Mouse (Mus musculus): ENCODE data around the gene Tmem56.

Tmem56 gene

DNA sequence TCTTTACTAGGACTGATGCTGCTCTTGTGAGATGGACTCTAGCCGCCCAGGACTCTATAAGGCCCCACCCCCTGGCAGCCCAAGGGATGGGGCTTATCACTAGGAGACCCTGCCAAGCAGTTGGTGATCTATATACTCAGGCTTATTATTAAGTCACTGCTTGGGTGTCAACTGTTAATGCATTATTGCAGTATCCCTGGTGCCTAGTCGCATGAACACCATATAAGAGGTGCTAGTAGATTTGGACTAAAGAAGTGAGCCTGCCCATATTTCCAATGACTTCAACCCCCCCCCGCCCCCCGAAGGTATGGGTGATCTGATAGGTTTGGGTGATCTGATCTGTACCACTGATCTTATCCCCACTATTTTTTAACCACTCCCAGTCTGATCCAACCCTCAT lies at the start of gene Tmem56:
Gene Tmem56 (minus strand): TSS at position 101 of the 400 bp plus-strand sequence.
- DNase-seq (ENCODE audit: low spot score in 2 of 2) = no peak

DNA sequence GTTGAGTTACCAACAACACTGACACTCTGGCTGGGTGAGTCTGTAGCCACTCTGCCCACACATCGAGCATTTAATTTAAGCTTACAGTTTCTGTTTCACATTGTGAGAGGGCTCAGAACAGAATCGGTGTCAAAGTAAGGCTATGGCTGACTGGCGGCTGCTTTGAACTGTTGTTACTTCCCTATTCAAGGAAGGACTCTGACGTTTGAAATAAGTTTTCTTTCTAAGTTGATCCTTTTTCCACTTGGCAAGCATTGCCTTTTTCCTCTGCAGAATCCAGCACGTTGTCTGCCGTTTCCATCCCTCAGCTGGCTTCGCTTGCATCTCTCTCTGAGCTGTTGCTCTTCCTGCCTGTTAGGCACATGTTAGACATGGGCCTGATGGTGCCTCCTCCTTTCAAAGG lies 47.3 kb upstream of the Tmem56 start:
- no peak for DNase-seq (ENCODE audit: low spot score in 2 of 2)

DNA sequence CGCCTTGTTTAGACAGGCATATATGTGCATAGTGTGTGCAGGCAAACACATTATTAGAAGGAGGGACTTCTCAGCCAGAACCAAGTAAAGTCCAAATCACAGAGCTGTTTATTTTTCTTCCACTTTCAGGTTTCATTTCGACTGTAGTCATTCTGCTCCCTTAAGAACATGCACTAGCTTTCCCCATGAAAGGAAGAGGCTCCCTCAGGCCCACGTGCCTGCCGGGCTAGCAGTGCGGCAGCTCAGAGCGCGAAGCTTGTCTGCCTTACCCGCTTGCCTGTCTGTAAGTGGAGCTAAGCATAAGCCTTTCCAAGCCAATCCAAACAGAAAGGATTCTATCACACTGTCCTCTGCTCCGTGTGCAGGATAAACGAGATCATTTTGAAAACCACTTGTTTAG lies 46.7 kb upstream of the Tmem56 start:
- DNase-seq (ENCODE audit: low spot score in 2 of 2) = no peak

DNA sequence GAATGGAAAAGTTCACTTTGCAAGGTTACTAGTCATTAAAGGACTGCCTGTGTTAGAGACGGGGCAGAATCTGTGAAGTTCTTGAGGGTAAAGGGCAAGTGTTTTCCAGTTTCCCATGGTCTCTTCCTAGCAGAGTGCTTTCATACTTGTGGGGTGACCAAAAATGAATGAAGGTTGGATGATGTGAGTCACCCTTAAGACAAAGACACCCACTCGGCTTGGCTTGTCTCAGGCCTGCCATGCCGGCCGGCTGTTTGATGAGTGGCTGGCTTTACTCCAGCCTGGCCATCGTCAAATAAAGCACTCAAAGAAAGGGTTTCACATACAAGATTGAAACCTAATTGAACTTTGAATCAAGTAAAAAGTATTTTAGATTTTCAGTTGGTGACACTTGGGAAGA lies 44.5 kb upstream of the Tmem56 start:
- DNase-seq (ENCODE audit: low spot score in 2 of 2) = no peak

DNA sequence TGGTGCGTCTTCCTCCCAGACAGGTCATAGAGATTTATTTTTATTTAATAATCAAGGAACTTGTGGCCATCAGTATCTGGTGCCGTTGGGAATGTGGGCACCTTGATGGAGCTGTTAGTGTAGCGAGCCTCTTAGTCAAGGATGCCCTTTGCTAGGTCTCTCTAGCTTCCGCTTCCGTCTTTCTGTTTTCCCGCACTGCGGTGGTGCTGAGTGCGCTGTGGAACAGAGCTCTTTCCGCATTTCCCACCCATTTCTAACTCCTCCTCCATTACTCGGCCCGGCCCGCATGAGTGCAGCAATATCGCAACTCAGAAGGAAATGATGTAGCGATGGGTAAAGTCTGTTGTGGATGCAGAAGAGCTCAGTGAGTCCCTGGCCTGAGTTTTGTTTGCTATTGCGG lies 40.5 kb upstream of the Tmem56 start:
- DNase-seq (ENCODE audit: low spot score in 2 of 2) = no peak

DNA sequence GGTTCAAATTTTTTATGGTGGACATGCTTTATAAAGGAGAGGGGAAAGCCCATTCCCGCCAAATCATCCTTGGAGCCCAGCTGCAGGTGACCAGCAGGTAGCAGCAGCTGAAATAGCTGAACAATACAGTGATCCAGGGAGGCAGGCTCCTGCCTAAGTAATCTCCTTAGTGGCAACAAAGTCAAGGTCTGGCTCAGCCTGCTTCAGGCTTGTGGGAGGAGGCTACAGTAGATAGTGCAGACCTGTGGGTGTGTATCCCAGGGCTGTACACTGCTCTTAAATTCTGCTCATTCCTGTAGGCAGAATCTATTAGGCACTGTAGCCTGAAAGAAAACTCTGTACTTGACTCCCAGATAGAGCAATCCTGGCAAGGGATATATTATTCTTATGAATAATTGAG lies 38.0 kb upstream of the Tmem56 start:
- DNase-seq (ENCODE audit: low spot score in 2 of 2) = no peak

DNA sequence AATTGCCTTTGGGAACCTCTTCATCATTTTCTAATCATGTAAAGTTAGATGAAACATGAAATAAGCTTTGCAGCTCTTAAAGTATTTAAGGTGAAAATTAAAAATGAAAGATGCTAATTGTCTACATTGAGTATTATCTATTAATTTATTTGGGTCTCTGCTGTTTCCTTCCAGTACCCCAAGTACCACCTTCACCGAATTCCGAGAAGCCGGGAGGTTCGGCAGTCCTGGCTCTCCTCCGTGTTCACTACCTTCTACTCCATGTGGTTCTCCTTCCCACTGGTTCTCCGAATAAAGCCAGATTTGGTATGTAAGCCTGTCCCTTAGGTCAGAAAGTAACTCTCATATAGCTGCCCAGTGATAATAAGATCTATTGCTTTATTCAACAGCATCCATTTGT lies 37.0 kb upstream of the Tmem56 start:
- no peak for DNase-seq (ENCODE audit: low spot score in 2 of 2)

DNA sequence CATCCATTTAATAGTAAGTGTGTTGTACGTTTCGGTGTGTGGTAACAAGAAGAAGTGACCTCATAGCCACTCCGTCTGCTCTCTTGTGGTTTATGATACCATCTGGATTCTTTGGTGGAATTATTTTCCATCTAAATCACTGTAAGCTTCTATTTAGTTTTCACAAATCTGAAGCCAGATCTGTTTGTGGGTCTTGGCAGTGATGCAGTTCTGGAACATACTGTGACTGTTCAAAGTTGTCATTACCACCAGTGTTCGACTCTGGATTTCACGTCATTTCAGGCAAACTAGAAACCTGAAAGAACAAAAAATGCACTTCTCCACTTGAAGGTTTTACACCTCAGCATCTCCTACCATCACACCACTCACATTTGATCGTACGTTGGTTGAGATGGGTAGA lies 32.6 kb upstream of the Tmem56 start:
- no peak for DNase-seq (ENCODE audit: low spot score in 2 of 2)

DNA sequence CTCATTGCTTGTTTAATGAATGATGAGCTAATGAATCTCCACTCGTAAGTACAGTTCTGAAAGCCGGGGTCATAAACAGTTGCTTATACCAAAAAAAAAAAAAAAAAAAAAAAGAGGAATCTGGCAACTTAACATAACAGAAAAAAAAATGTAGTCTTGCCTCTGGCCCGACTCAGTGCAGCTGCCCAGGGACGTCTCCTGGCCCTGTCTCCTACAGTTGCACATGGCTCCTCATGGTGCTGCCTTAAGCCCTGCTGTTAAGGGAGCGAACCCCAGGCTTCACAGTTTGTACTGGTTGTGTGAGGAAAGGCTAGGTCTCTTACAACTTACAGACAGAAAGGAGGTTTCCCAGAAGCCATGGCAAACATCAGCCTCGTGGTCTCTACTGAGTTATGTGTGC lies 31.3 kb upstream of the Tmem56 start:
- no peak for DNase-seq (ENCODE audit: low spot score in 2 of 2)

DNA sequence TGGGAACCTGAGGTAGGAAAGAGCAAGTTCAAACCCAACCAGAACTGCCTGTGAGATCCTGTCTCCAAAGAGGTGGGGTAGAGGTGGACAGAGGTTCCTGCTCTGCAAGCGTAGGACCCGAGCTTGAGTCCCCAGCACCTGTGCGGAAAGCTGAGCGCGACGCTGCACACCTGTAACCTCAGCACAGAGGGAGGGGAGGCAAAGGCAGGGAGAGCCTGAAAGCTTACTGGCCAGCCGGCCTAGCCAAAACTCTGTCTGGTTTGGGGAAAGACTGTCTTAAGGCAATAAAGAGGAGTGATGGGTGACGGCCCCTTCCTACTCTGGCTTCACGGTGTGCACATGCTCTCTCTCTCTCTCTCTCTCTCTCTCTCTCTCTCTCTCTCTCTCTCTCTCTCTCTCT lies 30.1 kb upstream of the Tmem56 start:
- no peak for DNase-seq (ENCODE audit: low spot score in 2 of 2)

DNA sequence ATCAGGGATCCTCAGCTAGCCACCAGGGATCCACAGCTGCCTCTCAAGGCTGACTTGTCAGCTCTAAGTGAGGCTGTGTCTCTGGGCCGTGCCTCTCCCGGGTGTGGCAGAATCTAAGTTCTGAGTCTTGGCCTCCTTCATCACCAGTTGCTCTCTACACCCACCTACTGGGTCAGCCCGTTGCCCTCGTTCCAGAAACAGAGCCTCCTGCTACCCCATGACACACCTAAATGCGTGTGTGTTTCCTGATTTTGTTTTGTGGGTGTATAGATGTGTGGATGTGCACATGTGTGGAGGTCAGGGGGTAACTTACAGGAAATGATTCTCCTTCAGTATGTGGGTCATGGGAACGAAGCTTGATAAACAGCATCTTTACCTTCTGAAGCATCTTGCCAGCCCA lies 29.5 kb upstream of the Tmem56 start:
- no peak for DNase-seq (ENCODE audit: low spot score in 2 of 2)

DNA sequence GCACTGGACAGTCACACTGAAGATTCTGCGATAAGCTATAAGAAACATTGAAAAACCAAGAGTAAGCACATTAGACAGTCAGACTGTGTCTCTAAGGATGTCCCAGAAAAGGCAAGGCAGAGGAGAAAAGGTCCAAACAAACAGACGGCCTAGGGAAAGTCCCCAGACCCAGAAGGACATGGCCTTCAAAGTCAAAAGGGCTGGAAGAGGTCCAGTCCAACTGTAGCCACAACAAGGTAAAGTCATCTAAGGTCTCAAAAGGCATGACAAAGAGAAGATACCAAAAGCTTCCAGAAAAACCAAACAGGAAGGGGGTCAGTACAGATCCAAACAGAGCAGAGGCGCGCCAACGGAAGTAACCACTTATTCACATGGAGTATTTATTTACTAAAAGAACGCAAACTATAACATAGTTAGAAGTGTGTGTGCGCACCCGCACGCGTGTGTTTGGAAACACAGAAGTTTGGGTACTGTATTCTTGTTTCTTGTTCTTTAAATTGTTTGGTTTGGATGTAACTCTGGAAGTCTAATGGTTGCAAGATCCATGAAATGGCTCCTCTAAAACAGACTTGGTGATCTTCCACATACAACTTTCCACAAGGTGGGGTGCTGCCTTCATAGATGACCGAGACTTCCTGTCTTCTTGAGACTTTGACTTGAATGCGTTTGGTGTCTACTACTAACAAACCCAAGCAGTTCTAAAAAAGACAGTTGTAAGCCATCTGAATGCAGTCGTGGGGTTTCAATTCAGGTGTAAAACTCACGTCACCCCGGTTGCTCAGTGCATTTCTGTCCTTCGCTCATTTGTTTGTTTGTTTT lies 27.2 kb upstream of the Tmem56 start:
- no peak for DNase-seq (ENCODE audit: low spot score in 2 of 2)

DNA sequence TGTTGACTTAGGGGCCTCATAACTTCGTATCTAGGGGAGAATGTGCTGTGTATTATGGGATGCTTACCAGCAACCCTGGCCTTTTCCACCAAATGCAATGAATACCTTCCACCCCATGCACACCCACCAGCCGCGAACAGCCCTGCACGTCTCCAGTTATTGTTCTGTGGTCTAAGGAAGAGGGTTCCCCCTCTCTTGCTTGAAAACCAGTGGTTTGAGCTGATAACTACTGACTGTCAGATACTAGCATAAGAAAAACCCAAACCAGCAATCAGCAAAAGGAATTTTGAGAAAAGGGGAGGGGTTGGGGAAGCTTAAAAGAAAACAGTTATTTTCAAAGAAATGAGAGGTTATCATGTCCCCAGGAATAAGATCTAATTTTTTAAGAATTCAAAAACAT lies 26.5 kb upstream of the Tmem56 start:
- no peak for DNase-seq (ENCODE audit: low spot score in 2 of 2)

DNA sequence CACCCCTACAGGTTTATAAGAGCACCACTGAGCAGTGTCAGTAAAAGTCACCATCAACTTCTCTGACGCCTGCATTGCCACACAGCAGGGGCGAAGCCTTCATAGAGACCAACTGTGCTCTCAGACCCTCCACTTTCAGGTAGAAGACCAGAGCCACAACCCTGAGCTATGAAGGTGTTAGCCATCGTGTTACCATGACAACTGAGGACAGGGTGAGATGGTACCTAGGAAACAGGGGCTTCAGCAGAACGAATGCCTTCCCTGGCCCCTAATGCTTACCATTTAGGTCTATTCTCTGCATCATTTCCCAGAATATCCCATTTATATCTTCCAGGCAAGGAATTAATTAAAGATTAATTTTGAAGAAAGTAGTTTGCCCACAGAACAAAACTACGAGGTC lies 26.0 kb upstream of the Tmem56 start:
- no peak for DNase-seq (ENCODE audit: low spot score in 2 of 2)

DNA sequence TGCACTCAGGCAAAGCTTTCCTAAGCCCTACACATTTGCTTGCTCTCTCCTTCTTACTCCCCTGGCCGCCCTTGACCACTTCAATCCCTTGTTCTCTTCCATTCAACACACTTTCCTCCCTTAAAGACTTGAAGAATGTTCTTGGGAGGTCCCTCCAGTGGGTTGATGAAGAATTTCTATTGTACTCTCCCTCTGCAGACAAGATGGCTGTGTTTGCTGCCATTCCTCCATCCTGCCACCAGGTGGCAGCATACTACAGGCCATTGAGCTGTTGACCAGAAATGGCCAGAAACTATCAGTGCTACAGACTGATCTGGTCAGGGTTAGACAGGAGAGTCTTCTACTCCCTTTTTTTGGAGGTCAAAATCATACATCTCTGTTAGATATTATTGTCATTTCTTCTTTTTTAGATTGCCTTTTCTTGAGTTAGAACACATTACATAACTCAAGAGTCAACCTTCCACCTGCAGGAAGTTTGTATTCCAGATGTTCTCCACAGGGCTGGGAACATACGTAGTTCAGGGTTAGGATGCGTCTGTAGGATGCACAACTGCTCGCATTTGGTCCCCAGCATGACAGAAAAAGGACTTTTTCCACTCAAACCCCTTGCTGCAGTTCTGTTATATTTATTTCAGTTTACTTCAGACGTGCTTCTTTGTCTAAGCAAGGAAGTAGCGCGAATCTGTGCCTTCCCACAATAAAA lies 24.8 kb upstream of the Tmem56 start:
- DNase-seq (ENCODE audit: low spot score in 2 of 2) = peak; percentile 40 to 72

DNA sequence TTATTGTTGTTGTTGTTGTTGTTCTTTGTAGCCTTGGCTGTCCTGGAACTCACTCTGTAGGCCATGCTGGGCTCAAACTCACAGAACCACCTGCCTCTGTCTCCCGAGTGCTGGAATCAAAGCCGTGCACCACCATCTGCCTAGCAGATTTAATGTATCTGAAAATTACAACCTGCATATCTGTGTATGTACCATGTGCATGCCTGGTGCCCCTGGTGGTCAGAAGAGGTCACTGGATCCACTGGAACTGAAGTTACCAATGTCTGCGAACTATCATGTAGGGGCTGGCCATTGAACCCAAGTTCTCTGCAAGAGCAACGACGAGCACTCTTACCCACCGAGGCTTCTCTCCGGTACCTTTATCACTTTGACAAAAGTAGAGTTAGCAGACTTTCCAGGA lies 23.7 kb upstream of the Tmem56 start:
- DNase-seq (ENCODE audit: low spot score in 2 of 2) = no peak

DNA sequence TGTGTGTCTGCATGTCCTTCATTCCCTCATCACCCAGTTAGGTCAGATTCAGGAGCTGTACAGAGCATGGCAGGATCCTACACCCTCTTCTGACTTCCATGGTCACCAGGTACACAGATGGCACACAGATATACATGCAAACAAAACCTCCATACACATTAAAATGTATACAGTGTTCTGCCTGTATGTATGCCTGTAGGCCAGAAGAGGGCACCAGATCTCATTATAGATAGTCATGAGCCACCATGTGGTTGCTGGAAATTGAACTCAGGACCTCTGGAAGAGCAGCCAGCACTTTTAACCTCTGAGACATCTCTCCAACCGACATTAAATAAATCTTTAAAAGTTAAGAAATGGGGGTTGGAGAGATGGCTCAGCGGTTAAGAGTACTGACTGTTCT lies 11.3 kb upstream of the Tmem56 start:
- DNase-seq (ENCODE audit: low spot score in 2 of 2) = no peak

DNA sequence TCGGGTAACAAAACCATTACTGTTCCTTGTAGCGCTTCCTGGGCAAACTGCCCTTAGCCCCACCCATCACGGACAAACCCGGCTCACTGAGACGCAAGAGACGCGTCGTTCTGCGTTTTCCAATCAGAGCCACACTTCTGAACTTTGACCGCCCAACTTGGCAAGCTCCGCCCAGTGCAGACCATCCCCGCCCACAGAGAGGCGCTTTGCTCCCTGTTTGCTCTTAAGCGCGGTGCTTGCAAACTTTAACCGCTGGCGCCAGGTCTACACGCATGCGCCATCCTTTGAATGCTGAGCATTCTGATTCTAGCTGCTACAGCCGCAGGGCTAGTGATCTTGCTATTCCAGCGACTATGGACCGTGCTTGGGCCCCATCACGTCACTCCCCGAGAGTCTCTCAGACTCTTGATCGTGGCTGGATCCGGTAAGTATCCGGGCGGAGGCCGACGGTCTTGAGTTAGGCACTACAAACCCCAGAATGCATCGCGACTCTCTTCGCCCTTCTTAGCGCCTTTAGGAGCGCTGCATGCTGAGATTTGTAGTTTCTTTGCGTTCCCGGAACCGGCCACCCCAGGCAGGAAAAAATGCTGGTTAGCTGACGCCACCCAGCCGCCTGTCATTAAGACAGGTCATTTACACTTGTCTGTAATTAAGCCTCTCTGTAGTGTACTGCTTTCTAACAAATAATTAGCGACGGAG lies 8.8 kb upstream of the Tmem56 start, which contains the start of gene Alg14:
Gene Alg14 (plus strand): TSS at position 214 of the 699 bp plus-strand sequence.
- DNase-seq (ENCODE audit: low spot score in 2 of 2) = peak; percentile 95

DNA sequence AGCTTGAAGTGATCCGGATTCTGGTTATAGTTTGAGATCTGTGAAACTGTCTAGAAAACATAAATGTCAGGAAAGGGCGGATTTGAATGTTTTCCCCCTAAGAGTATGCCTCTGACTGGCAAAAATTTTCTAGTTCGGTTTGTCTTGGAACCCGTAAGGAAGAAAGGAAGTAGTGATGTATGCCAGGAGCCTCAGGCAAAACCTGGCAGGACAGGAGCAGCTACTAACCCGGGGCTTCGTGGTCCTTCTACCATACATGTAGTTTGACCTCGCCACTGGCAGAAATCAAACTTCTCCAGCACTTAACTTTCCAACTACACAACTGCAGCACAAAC lies 8.3 kb upstream of the Tmem56 start:
- DNase-seq (ENCODE audit: low spot score in 2 of 2) = no peak

DNA sequence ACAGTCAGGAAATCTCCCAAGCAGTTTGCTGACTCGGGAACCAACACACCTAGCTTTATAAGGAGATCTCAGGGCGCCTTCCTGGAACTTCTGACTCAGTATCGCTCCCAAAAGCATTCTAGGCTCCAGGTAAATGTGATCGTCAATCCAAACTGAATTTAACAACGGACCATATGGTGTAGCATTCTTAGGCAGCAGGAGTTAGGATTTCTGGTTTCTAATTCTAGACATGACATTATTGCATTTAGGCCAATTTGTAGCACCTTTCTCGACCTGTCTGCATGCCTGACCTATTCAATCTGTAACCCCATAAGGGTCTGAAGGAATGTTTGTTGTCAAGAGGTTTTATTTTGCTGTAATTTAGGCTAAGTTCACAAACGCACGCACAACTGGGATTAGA lies 7.8 kb upstream of the Tmem56 start:
- DNase-seq (ENCODE audit: low spot score in 2 of 2) = no peak

DNA sequence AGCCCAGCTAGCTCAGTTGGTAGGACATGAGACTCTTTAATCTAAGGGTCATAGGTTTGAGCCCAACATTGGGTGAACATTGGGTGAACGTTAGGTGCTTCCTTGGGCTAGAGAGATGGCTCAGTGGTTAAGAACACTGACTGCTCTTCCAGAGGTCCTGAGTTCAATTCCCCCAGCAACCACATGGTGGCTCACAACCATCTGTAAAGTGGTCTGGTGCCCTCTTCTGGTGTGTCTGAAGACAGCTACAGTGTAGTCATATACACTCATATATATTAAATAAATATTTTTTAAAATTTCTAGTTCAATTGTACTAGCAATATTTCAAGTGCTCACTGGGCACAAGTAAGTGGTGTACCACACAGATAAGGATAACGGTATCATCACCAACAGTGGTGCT lies 4.3 kb upstream of the Tmem56 start:
- DNase-seq (ENCODE audit: low spot score in 2 of 2) = no peak

DNA sequence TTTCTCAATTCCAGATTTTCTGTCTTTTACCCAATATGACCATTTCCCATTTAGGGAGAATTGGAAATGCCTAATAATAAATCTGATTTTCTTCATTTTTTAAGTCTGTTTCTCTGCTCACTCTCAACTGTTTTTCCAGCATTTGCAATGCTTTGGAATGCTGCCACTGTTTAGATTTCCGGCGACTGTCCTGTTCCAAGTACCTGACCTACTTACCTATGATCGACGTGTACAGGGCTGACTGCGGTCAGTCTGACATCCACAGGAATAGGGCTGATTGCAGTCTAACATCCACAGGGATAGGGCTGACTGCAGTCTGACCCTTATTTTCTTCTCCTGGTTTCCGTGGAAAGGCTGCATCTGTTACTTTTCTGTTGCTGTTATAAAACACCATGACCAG lies 2.3 kb upstream of the Tmem56 start:
- no peak for DNase-seq (ENCODE audit: low spot score in 2 of 2)

DNA sequence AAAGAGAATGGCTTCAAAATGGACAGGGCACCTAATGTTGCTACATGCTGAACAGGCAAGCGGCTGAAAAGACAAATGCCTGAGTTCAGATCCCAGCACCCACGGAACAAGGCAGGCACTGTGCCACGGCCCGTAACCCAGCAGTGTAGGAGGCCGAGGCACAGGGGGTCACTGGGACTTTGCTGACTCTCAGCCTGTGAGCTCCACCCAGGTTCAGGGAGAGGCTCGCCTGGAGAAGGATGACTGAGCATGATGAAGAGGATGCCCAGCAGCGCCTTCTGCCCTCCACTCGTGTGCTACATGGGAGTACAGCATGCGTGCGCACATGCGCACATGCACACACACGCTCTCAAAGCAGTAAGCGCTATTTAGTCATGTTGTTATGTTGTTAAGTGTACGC lies 3.2 kb downstream of the Tmem56 start:
- DNase-seq (ENCODE audit: low spot score in 2 of 2) = no peak

Data from frontal cortex, postnatal 10 days (tissue).